Mouse (Mus musculus): Measurements from ENCODE around the gene Vmn2r17.

The Vmn2r17 gene

GRCm38 (mm10) chr5:109419388-109419787 is at the start of gene Vmn2r17:
Gene Vmn2r17 (plus strand): TSS chr5:109419688.
- no peak for DNase-seq

GRCm38 (mm10) chr5:109466576-109467506 is 47.4 kb downstream of the Vmn2r17 start:
- DNase-seq = no peak

- DNase-seq = no peak
Measured at GRCm38 (mm10) chr5:109506729-109507128, 87.2 kb downstream of the Vmn2r17 start.
